In genomic region chr1:137953369-137953768, GRCm38 (mm10) we compare ENCODE assay signal across 24 mouse cellular contexts.
"Had no signal": no experiment of that assay in that cellular context is flagged by ENCODE, and none has a peak within 500 bp of the region (broad histone marks: within the 10 kb centered on the region; RNA-seq: fewer than 3 reads in every experiment).

No protein-coding gene starts in this region.

- H3K27me3 ChIP-seq: liver, embryonic 12.5 days; liver, embryonic 15.5 days; lung, embryonic 15.5 days; megakaryocyte, embryonic 14.5 days; midbrain, embryonic 13.5 days had no signal

- H3K4me1 ChIP-seq: liver, embryonic 12.5 days; liver, embryonic 15.5 days had no signal

- DNase-seq: kidney, adult 18-20 months; kidney, adult 9 months; kidney, postnatal 14 days; layer of hippocampus, adult 9-11 months; liver; lung, adult 18-20 months; lung, postnatal 10 days; lung, postnatal 36 days; right cerebral cortex, adult 18-20 months; right cerebral cortex, postnatal 14 days; right cerebral cortex, postnatal 4 days; thymus, adult 2 months; thymus, postnatal 14 days had no signal

- H3K9ac ChIP-seq: liver, embryonic 12.5 days; liver, embryonic 15.5 days; lung, embryonic 15.5 days; midbrain, embryonic 13.5 days had no signal

- H3K9me3 ChIP-seq: liver, embryonic 12.5 days; liver, embryonic 15.5 days; lung, embryonic 15.5 days; megakaryocyte, embryonic 14.5 days; midbrain, embryonic 10.5 days; midbrain, embryonic 13.5 days had no signal

- ATAC-seq: intestine, embryonic 16.5 days; liver, embryonic 12.5 days; midbrain, embryonic 16.5 days had no signal

- H3K4me2 ChIP-seq: liver, embryonic 12.5 days; liver, embryonic 15.5 days; lung, embryonic 15.5 days; midbrain, embryonic 13.5 days had no signal

- H3K36me3 ChIP-seq: liver, embryonic 12.5 days; liver, embryonic 15.5 days had no signal

- H3K27ac ChIP-seq: liver, embryonic 12.5 days; liver, embryonic 15.5 days; lung, embryonic 15.5 days; midbrain, embryonic 10.5 days; stomach, postnatal 0 days had no signal

- H3K4me3 ChIP-seq: layer of hippocampus, adult 2 months; liver, embryonic 12.5 days; liver, embryonic 15.5 days; lung, embryonic 15.5 days; megakaryocyte, embryonic 14.5 days; midbrain, embryonic 10.5 days; midbrain, embryonic 13.5 days; myocyte had no signal
